Mouse (Mus musculus): ENCODE measurements around the gene Fgf16.

GRCm38 (mm10) chrX:105715789-105716321 is 48.2 kb upstream of the Fgf16 start:
- TF ChIP-seq CTCF (conservative IDR thresholded peaks at IDR 0.05; ENCODE audit: low read length) (no peak), POU5F1 (IDR thresholded peaks at IDR 0.05; ENCODE audit: borderline replicate concordance, low read length) (no peak), NANOG (IDR thresholded peaks at IDR 0.05; ENCODE audit: borderline replicate concordance, low read length) (no peak)
